ENCODE assay signal across 11 mouse cellular contexts in genomic region chr10:114799481-114799880, GRCm38 (mm10). TPM values are rescaled to one million over a fixed set of nuclear protein-coding genes. Genes with fewer than 3 reads are reported as not detected.
A peak's percentile ranks its signal among the peaks of the same experiment; 100 is the strongest.
DNase-seq lines count a peak whose midpoint lies in the region; ATAC-seq lines count a peak whose summit lies in the region.
"Had no signal": no experiment of that assay in that cellular context is flagged by ENCODE, and none has a peak within 500 bp of the region (broad histone marks: within the 10 kb centered on the region; RNA-seq: fewer than 3 reads in every experiment).

No protein-coding gene starts in this region.

- H3K36me3 ChIP-seq in midbrain, embryonic 16.5 days (ENCODE audit: control insufficient read depth, insufficient read depth, low read length) = no peaks in the 10 kb centered on the region

- peaks cover 2% of the 10 kb centered on the region; the same call in 1 of the 2 replicates for H3K4me1 ChIP-seq in midbrain, embryonic 16.5 days (ENCODE audit: control insufficient read depth, insufficient read depth, low read length)

- 0 out of 2 replicates have a peak, but pooled peaks cover 3% of the 10 kb centered on the region for H3K27me3 ChIP-seq in midbrain, embryonic 16.5 days (ENCODE audit: control insufficient read depth, insufficient read depth, low read depth, low read length)

- WGBS in midbrain, embryonic 16.5 days = 89% methylated on average over 4 of the region's 4 CpGs

- no peak overlapping the region for H3K9ac ChIP-seq in midbrain, embryonic 16.5 days (ENCODE audit: low read depth, low read length)
- H3K9ac ChIP-seq: liver, embryonic 14.5 days had no signal

- H3K4me2 ChIP-seq in midbrain, embryonic 16.5 days (ENCODE audit: low read length) = peak overlapping the region; percentile 89

- no peak overlapping the region for H3K27ac ChIP-seq in midbrain, embryonic 16.5 days (ENCODE audit: low read length)
- H3K27ac ChIP-seq: liver, embryonic 14.5 days had no signal

- H3K9me3 ChIP-seq in midbrain, embryonic 16.5 days (replicated peaks; ENCODE audit: control insufficient read depth, low read length, poor library complexity, severe bottlenecking) = no peaks in the 10 kb centered on the region

- peak overlapping the region; percentile 78 for H3K4me3 ChIP-seq in midbrain, embryonic 16.5 days (ENCODE audit: low read depth, low read length)

- intact Hi-C loops in heart, postnatal 36 days (cut with DNase I) = no loop called here
- intact Hi-C loops in heart, postnatal 25 days (cut with DNase I) = no loop called here

- peak; percentile 74 for DNase-seq in heart, adult 11 months
- no peak for DNase-seq in heart, postnatal 36 days
- DNase-seq in NIH3T3 (ENCODE audit: low read depth) = peak; percentile 61
- DNase-seq in brain, adult 2 months (ENCODE audit: low read depth, low spot score) = peak; percentile 50
- no peak for DNase-seq in embryo, embryonic 10.5 days (ENCODE audit: low spot score)
- no peak for DNase-seq in heart, postnatal 25 days (ENCODE audit: low spot score)
- DNase-seq: heart, postnatal 14 days; lung, postnatal 10 days; right cerebral cortex, postnatal 25 days had no signal

- no peak for ATAC-seq in midbrain, embryonic 16.5 days

RNA-seq across cellular contexts. Expression of gene Trhde, which starts 2.6 kb away (rescaled TPM):
- total RNA-seq in heart, postnatal 36 days (2021) = under 1 TPM; 0.27 to 0.50 TPM
- 6.7 and 7.8 TPM in 2 replicates for polyA plus RNA-seq in midbrain, embryonic 16.5 days (2015; fragmentation: Nextera tagmentation; extraction: Ambion mirVana)
- total RNA-seq in heart, postnatal 25 days (2021) = under 1 TPM; 0.17 to 0.34 TPM

Comparison
In these comparisons a context has a peak if more than half of its experiments do, and no peak if none do; other contexts are left out.
1. DNase-seq: peak in heart, adult 11 months (single experiment), NIH3T3 (single experiment) and brain, adult 2 months (single experiment); none in heart, postnatal 36 days (0 of 2), embryo, embryonic 10.5 days (single experiment) and heart, postnatal 25 days (single experiment).